Mouse (Mus musculus): ENCODE data around the gene Arhgap32. TPM values are rescaled to one million over a fixed set of nuclear protein-coding genes. Genes with fewer than 3 reads are reported as not detected.
A peak's percentile ranks its signal among the peaks of the same experiment; 100 is the strongest.

The Arhgap32 gene
- polyA plus RNA-seq, 2 experiments = 8.9 to 12.1 TPM

DNA sequence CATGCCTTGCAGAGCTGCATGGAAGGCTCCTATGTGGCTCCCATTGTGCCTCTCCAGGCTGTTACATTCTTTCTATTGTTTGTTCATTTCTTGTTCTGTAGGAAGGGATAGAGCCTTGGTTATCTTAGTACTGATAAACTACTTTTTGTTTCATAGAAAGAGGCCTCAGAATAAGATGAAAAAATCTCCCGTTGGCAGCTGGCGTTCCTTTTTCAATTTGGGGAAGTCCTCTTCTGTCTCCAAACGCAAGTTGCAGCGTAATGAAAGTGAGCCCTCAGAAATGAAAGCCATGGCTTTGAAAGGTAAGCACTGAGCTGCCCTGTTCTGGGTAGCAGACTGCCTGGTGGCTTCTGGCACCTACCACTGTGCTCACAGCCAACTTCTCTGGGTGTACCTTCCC is 134.6 kb downstream of the Arhgap32 start:
- no peak for ATAC-seq (ENCODE audit: low FRiP score, low read depth)

DNA sequence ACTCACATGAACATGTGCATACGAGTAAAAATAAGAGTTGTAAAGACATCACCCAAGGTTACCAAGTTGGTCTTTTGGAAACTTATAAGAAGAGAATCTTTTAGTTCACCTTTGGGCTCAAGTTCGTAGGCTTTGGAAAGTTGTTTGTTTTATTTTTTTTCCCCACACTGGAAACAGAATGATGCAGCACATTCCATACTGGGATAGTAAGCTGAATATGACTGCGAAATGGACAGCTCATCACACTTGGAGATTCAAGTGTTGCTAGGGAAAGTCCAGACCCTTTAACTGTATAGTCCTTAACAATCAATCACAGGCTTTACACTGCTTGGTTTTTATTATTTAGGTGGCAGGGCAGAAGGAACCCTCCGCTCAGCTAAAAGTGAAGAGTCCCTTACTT is 137.8 kb downstream of the Arhgap32 start:
- H3K9ac ChIP-seq (ENCODE audit: low read depth, low read length, severe bottlenecking) = no peak overlapping the region
- H3K27ac ChIP-seq (replicated peaks; ENCODE audit: low read depth, low read length) = no peak overlapping the region
- no peak for TF ChIP-seq POLR2A (IDR thresholded peaks at IDR 0.05; ENCODE audit: borderline replicate concordance, extremely low read depth, insufficient read depth, insufficient read length)
- no peaks in the 10 kb centered on the region for H3K4me1 ChIP-seq (ENCODE audit: control insufficient read depth, insufficient read depth, low read length)
- 92% methylated on average over 4 of the region's 4 CpGs for WGBS
- ATAC-seq (ENCODE audit: low FRiP score, low read depth) = no peak
- H3K27me3 ChIP-seq (ENCODE audit: control insufficient read depth, insufficient read depth, low read length) = no peaks in the 10 kb centered on the region
- H3K4me2 ChIP-seq (replicated peaks; ENCODE audit: low read depth, low read length, severe bottlenecking) = no peak overlapping the region
- DNase-seq (ENCODE audit: low spot score) = no peak
- no peaks in the 10 kb centered on the region for H3K9me3 ChIP-seq (ENCODE audit: control insufficient read depth, low read length)
- peaks cover 74% of the 10 kb centered on the region for H3K36me3 ChIP-seq (ENCODE audit: control insufficient read depth, insufficient read depth, low read length)
- H3K4me3 ChIP-seq (replicated peaks; ENCODE audit: low read length) = no peak overlapping the region

More for the DNA sequence above, 134.6 kb downstream of the Arhgap32 start:
- Histone ChIP-seq H3K9me3 (ENCODE audit: control insufficient read depth, low read length) (no peaks in the 10 kb centered on the region), H3K4me2 (replicated peaks; ENCODE audit: low read depth, low read length, severe bottlenecking) (no peak overlapping the region), H3K9ac (ENCODE audit: low read depth, low read length, severe bottlenecking) (no peak overlapping the region), H3K4me1 (ENCODE audit: control insufficient read depth, insufficient read depth, low read length) (no peaks in the 10 kb centered on the region), H3K4me3 (replicated peaks; ENCODE audit: low read length) (no peak overlapping the region), H3K36me3 (ENCODE audit: control insufficient read depth, insufficient read depth, low read length) (peaks cover 58% of the 10 kb centered on the region), H3K27me3 (ENCODE audit: control insufficient read depth, insufficient read depth, low read length) (no peaks in the 10 kb centered on the region), H3K27ac (replicated peaks; ENCODE audit: low read depth, low read length) (no peak overlapping the region)
- no peak for DNase-seq (ENCODE audit: low spot score)
- TF ChIP-seq POLR2A (IDR thresholded peaks at IDR 0.05; ENCODE audit: borderline replicate concordance, extremely low read depth, insufficient read depth, insufficient read length) = no peak
- 89% methylated on average over 4 of the region's 4 CpGs for WGBS

- Histone ChIP-seq H3K9ac (ENCODE audit: low read depth, low read length, severe bottlenecking) (no peak overlapping the region), H3K36me3 (ENCODE audit: control insufficient read depth, insufficient read depth, low read length) (peaks cover 77% of the 10 kb centered on the region), H3K4me1 (ENCODE audit: control insufficient read depth, insufficient read depth, low read length) (no peaks in the 10 kb centered on the region), H3K27ac (replicated peaks; ENCODE audit: low read depth, low read length) (no peak overlapping the region), H3K27me3 (ENCODE audit: control insufficient read depth, insufficient read depth, low read length) (no peaks in the 10 kb centered on the region), H3K4me3 (replicated peaks; ENCODE audit: low read length) (no peak overlapping the region), H3K4me2 (replicated peaks; ENCODE audit: low read depth, low read length, severe bottlenecking) (no peak overlapping the region), H3K9me3 (ENCODE audit: control insufficient read depth, low read length) (no peaks in the 10 kb centered on the region)
- ATAC-seq (ENCODE audit: low FRiP score, low read depth) (no peak), DNase-seq (ENCODE audit: low spot score) (no peak)
- 88% methylated on average over 8 of the region's 8 CpGs for WGBS
- TF ChIP-seq POLR2A (IDR thresholded peaks at IDR 0.05; ENCODE audit: borderline replicate concordance, extremely low read depth, insufficient read depth, insufficient read length) = no peak
Observed at GRCm38 (mm10) chr9:32257365-32257764, 141.4 kb downstream of the Arhgap32 start.

GRCm38 (mm10) chr9:32257882-32258281 is 141.9 kb downstream of the Arhgap32 start:
- Histone ChIP-seq H3K27ac (replicated peaks; ENCODE audit: low read depth, low read length) (no peak overlapping the region), H3K9ac (ENCODE audit: low read depth, low read length, severe bottlenecking) (no peak overlapping the region), H3K4me3 (replicated peaks; ENCODE audit: low read length) (no peak overlapping the region), H3K9me3 (ENCODE audit: control insufficient read depth, low read length) (no peaks in the 10 kb centered on the region), H3K27me3 (ENCODE audit: control insufficient read depth, insufficient read depth, low read length) (no peaks in the 10 kb centered on the region), H3K4me1 (ENCODE audit: control insufficient read depth, insufficient read depth, low read length) (no peaks in the 10 kb centered on the region), H3K36me3 (ENCODE audit: control insufficient read depth, insufficient read depth, low read length) (peaks cover 77% of the 10 kb centered on the region), H3K4me2 (replicated peaks; ENCODE audit: low read depth, low read length, severe bottlenecking) (no peak overlapping the region)
- TF ChIP-seq POLR2A (IDR thresholded peaks at IDR 0.05; ENCODE audit: borderline replicate concordance, extremely low read depth, insufficient read depth, insufficient read length) = no peak
- ATAC-seq (ENCODE audit: low FRiP score, low read depth) (no peak), DNase-seq (ENCODE audit: low spot score) (no peak)
- WGBS = 82% methylated on average over 2 of the region's 2 CpGs

GRCm38 (mm10) chr9:32271896-32272444 is 156.0 kb downstream of the Arhgap32 start:
- no peak for TF ChIP-seq POLR2A (IDR thresholded peaks at IDR 0.05; ENCODE audit: borderline replicate concordance, extremely low read depth, insufficient read depth, insufficient read length)
- Histone ChIP-seq H3K27me3 (ENCODE audit: control insufficient read depth, insufficient read depth, low read length) (no peaks in the 10 kb centered on the region), H3K4me1 (ENCODE audit: control insufficient read depth, insufficient read depth, low read length) (no peaks in the 10 kb centered on the region), H3K4me3 (replicated peaks; ENCODE audit: low read length) (no peak overlapping the region), H3K36me3 (ENCODE audit: control insufficient read depth, insufficient read depth, low read length) (no peaks in the 10 kb centered on the region), H3K27ac (replicated peaks; ENCODE audit: low read depth, low read length) (no peak overlapping the region), H3K9me3 (ENCODE audit: control insufficient read depth, low read length) (0 out of 2 replicates have a peak, but pooled peaks cover 5% of the 10 kb centered on the region), H3K9ac (ENCODE audit: low read depth, low read length, severe bottlenecking) (no peak overlapping the region), H3K4me2 (replicated peaks; ENCODE audit: low read depth, low read length, severe bottlenecking) (no peak overlapping the region)
- ATAC-seq (ENCODE audit: low FRiP score, low read depth) (peak; percentile 71; the same call in 1 of the 2 replicates), DNase-seq (ENCODE audit: low spot score) (peak; percentile 96)
- 13% methylated on average over 5 of the region's 5 CpGs for WGBS
